Mouse (Mus musculus) lung, postnatal 0 days (tissue): ENCODE data around the gene Pik3r3.

Source experiments
- CTCF ChIP-seq: IDR thresholded peaks from 2 replicates; pipeline ENCODE4 v1.5.1; 2016; ENCODE audit warnings: antibody characterized with exemption, mild to moderate bottlenecking
- EP300 ChIP-seq: IDR thresholded peaks from 2 replicates; pipeline ENCODE4 v1.6.1; 2016; ENCODE audit warnings: antibody characterized with exemption, mild to moderate bottlenecking, control low read depth

GRCm38 (mm10) chr4:116329256-116329655 is 107.8 kb downstream of the Pik3r3 start:
- no peak for TF ChIP-seq EP300
- TF ChIP-seq CTCF, result no peak
